Mouse (Mus musculus) heart, adult 8-10 months (tissue): Measurements from ENCODE around the gene Thsd7a. TPM values are rescaled to one million over a fixed set of nuclear protein-coding genes. Genes with fewer than 3 reads are reported as not detected.
A peak's percentile ranks its signal among the peaks of the same experiment; 100 is the strongest.

ENCODE experiments used
- DNase-seq: peaks from one replicate; pipeline ENCODE4 v3.0.0; 2022; ENCODE audit warnings: low spot score
- total RNA-seq, 4 experiments: library from RNA; stranded (reverse); gene quantifications; 2 replicates each; pipeline ENCODE4 v1.2.4; 2022

Thsd7a gene
- total RNA-seq, 4 experiments from 2014 or later, result 10.3 to 18.1 (median 12.1) TPM

DNA sequence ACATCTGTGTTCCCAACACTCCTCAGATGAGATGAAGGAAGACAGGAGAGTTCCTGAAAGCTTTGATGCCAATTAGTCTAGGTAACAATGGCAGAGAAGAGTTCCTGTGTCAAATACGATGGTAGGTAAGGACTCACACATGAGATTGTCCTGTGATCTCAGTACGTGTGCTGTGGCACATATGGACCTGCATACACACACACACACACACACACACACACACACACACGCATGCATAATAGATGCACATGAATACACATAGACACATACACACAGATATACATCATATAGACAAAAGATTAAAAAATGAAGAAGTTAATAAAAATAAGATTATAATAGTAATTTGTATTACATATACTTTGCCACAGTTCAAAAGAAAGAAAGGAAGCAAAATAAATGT lies 56.0 kb downstream of the Thsd7a start:
- DNase-seq, result no peak

DNA sequence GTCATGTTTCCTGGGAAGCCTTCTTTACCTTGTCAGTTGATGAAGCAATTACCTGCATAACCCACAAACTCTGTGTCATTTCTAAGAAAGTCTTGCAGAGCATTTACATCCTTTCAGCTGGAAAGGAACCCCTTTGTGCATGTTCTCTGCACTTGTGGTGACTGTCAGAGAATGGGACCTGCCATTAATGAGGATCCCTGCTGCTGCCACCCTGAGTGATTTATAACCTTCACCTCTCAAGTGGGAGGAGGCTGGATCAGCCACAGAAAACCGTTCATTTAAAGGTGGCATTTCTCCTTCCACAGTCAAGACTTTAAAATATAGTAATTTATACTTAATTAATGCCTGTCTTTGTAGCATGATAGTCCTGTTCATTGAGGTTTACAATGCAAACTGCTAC lies 99.6 kb downstream of the Thsd7a start:
- DNase-seq, result no peak

DNA sequence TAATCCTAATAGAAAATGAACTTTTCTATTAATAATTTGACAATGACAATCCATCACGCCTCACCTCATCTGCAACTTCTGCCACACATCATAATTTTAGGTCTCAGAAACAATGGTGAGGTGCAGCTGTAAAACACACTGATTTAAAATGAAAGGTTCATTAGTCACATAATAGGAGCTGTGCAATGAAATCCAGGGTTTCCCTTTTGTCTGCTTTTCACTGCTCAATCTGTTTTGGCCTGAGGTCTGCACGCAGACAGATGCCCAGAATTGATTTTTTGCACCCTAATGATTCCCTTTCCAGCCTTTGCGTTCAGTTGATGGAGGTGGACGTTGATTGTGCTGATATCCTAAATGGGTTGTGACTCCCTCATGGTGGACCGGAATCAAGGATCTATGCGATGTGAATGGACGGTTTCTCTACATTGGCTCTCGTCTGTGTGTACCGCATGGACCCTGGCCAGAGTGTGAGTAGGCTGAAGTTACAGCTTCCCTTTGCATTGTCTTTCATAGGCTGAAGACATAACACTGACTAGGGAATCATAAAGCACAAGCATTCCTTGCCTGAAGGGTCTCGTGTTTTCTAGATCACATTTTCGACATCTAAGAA lies 120.5 kb downstream of the Thsd7a start:
- no peak for DNase-seq

DNA sequence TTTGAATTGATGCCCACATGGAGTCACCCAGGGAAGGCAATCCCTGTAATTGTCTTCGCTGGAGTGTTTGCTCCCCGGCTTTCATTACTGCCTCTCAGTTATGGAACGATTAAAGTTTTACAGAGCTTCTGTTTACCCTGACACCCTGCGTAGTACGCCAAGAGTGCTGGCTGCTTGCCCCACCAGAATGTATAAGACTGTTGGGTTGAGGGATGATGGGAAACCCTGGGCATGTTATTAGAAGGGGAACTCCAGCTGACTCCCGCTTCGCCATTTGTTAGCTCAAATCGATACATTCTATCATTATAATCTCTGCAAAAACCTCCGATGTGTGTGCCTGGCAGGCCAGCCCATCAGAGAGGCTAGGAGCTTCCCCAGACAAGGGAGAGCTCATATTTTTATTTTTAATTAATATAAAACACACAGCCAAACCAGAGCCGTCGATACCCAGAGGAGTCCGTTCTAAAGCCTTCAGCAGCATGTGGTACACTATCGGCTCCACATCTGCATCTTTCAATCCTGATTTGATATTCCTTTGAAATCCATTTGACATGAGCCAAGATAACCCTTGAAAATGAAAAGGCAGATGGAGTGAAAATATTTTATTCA lies 142.5 kb downstream of the Thsd7a start:
- DNase-seq, result no peak

DNA sequence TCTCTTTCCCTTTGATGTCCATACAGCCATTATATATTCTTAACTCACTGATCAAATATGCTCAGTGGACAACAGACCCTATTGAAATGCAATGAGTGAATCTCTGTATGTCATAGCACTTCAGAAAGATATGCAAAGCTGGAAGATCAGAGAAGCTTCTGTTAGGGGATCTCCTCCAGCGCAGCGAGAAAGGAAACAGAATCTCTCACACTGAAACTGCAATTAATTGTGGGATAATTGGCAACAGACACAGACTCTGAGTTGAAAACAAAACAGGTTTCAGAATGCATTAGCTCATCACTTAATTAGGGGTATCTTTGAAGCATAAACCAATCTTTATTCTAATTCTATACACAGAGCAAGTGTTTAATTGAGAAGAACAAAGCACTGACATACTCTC lies 146.3 kb downstream of the Thsd7a start:
- no peak for DNase-seq

DNA sequence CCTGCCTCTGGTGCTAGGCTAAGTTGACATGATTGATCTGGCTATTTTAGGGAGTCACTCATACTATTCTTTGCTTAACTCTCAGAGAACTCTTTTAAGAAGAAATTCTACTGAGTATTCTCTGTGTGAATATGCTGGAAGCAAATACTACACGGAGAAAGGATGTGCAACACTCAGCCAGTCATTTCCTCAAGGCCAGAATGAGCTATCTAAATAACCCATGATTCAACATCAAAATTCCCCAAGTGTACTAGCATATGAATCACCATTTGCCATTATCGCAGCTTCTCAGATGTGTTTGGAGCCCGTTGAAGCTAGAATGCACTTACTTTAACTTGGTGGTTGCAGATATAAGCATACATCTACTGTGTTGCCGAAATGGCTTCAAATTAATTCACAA lies 147.0 kb downstream of the Thsd7a start:
- DNase-seq, result no peak

DNA sequence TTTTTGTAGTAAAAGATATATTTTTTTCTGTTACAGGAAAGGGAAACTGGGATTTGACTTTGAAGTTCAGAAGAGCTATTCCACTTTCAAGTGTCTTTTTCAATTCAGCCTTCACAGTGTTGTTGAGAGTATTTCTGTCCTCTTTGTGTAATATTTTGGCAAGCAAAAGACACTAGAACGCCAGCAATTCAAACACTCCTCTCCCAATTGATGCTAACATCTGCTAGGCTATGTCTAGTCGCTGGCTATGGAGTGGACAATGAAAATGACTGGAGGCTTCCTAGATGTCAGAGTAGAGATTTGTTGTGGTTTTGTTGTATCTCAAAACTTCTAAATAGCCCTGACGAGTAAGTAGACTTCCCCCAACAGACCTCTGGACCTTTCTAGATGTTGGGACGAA lies 164.8 kb downstream of the Thsd7a start:
- DNase-seq, result peak; percentile 40

DNA sequence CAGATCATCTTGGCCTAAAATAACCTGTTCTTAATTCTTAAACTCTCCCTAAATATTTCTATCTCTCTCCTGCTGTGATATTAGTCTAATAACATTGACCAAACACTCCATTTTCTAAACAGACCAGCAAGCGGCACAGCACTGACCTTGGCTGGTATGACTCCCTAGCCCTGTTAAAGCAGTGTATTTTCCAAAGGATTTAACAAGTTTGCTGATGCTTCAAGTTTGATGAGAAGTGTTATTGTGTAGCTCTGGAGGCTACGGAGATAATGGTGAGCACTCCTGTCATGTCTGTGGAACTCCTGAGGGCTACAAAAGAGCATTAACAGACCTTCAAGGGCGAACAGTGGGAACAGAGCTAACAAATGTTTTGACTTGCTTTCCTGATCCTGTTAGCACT lies 168.1 kb downstream of the Thsd7a start:
- DNase-seq, result no peak

DNA sequence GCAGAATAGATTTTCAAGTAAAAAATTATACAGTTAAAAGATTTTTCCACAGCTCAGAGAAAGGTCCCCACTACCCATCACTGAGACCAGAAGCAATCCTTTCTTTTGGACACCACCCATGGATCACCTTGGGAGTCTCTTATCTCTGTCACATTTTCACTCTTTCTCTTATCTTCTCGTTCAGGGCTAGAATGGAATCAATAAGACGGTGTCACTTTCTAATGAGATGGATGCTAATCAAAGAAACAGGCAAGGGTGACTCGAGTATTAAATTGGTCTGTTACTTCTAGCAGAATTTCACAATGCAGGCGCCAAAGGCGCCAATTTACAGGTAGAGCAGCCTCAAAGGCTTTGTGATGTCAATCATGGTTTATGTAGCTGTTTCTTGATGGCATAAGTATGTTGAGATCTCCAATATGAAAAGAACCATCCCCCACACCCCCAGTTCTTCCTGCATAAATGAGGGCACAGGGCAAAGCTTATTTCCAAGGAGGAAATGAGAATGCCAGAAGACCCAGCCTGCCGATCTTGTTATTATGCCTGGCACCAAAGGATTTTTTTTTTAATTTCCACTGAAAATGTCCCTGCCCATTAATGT lies 173.5 kb downstream of the Thsd7a start:
- no peak for DNase-seq

DNA sequence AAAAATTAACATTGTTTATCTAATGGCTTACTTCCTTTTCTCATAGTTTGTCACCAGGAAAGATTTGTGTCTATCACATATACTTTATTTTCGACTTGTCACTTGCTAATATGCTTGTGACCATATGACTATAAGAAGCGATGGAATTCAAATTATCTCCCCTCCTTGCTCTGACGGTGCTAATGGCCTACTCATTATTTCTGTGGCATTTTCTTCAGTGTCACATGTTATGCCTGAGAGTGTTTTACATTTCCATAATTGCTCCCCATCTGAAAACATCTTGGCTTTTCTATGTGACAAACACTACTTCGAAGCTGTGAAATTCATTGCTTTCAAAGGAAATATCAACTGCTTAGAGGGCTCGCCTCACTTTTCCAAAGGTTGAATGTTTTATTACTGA lies 177.0 kb downstream of the Thsd7a start:
- no peak for DNase-seq

DNA sequence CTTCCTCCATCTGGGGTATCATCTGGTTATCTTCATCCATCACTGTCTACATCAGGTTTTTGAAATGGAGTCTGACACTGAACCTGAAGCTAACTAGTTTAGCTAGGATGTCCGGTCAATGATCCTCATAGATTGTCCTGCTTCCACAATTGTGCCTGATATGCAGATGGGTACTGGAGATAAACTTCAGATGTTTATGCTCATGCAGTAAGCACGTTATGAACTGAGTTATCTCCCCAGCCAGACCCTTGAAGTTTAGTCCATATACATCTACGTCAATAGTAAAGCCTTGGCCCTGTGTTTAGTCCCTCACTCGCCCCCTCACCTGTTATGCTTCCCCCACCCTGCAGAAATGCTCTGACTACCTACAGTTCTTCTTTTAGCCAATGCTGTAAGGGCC lies 184.1 kb downstream of the Thsd7a start:
- DNase-seq, result no peak

DNA sequence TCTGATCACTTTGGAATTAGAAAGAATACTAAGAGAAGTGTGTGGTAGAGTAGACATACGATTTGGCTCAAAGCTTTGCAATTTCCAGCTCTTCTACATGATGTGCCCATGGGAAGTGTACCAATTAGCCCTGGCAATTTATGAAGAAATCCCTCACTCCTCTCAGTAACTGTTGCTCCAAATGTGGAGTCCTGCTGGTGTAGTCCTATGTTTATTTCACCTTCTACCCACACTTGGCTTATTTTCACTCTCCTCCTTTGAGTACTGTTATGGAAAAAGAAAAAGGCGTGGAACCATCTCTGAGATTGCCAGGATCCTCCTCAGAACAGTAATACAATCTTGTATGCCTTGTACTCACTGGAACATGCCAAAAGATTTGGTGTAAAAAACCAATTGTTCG lies 186.9 kb downstream of the Thsd7a start:
- DNase-seq, result no peak

DNA sequence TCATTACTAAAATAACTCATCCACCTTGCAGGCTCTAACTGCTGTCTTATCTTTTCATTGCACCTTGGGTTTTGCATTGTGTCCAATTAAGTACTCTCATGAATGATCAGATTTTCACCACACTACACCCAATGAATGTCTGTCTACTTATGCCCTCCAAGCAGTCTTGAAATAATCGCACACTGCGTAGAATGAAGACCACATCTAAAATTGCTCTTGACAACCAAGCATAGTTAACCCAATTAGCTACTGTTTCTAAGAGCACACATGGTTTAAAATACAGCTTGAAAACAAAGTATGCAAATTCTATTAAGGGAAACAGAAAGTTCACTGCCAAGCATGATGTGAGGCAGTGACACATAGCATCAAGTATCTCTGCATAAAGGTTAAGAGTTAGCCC lies 188.7 kb downstream of the Thsd7a start:
- no peak for DNase-seq

DNA sequence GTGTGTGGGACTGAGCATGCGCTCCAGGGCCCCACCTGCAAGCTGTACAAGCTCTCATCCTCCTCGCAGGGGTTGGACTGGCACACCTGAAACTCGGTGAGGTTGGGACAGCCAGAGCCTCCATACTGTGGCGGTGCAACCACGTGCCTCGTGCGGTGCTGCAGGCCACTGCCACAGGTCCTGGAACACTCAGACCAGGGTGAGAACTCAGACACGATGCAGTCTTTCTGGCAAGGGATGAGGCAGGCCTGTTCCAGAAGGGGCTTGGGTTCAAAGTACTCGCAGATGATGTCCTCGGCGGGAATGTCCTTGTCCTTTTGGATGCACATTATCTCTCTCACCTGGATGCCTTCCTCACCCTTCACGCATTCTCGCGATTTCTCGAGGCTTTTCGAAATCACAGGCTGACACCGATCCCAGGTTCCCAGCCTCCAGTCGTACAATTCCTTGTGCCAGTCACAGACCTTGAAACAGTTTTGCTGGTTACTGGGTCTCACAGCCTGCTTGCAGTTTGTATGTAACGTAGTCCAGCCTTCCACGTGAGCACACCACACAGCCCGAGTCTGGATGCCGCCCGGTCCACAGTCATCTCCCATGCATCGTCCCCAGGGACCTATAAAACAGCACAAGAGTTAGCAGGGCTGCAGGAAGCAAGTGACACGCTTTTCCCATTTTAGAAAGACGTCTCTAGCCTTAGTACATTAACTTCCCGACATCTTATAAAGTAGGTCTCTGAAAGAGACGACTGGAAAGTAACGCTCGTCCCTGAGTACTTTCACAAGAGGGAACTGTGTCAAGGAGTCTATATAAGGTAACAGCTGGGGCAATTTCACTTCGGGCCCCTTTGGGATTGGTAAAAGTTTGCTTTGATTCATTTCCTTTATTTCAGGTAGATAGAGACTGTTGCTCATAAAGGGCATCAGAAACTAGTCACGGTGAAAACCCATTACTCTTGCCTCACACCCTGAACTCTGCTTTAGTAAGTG lies 193.8 kb downstream of the Thsd7a start:
- DNase-seq, result no peak

DNA sequence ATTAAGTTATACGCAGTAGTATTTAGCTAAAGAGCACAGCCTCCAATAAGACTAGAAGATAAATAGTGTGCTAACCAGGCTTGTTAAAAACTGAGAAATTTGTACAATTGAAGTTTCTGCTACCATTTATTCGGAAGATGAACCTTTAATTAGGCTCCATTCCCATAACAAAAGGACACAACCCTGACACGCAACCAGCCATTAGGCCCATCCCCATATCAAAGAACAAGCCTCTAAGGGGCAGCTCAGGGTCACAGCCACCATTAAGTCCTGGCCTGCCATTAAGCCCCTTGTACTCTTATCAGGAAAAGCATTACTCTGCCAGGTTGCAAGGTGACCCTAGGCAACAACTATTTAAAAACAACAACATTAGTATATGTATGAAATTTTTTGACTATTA lies 198.0 kb downstream of the Thsd7a start:
- DNase-seq, result no peak

DNA sequence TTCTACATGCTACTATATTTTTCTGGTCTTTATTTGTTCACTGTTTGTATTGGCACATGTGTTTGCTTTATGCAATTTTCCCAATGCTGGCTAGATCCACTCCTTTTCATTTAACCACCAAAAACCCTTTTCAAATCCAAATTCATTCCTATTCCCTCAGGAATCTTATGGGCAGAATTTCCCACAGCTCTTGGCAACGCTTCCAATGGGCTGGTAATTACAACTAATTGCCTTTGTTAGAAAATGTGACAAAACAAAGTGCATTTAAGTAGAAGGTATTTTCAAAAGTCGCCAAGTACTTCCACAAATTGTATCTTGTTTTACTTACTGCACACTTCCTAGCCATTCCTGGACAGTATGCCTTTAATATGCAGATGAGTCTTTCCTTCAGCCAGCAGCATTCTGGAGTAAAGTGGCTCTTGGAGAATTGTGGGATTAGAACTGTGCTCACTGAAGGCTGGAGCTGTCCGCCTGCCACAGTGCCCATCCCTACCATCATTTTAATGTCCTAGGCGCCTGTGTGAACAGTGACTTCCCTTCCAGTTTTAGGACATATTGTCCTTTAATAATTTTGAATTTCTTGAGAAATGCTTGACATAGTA lies 199.1 kb downstream of the Thsd7a start:
- no peak for DNase-seq

DNA sequence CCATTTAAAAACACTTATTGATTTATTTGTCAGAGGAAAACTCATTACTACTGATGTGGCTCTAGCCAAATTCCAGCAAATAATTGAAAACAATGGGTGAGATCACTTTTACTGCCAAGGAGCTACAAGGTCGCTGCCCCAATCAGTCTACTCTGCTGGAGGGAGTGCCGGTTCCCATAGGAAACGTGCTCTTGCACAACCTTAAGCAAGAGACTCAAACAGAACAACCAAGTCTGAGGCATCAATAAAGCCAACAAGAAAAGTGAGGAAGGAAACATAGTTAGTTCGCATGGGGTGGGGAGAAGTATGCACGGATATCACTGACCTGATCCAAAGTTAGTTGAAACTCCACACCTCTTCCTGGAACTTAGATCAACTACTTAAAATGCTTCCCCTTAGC lies 205.1 kb downstream of the Thsd7a start:
- DNase-seq, result peak; percentile 54

DNA sequence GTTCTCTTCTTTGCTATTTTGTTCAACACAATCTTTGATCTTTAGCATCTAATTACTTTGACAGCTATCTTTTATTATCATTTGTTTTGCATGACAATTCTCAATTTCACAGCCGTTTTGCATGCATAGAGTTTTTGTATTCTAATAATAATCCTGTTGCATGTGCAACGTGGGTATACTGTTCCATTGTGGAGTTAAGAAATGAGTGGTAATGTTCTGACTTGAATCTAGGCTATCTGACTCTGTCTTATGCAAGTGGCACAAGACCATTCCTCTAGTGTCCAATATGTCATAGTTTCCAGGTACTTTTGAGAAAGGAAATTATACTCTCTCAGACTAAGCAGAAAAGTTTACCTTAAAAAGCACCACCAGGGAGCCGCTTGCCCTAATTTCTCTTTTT lies 206.7 kb downstream of the Thsd7a start:
- no peak for DNase-seq

DNA sequence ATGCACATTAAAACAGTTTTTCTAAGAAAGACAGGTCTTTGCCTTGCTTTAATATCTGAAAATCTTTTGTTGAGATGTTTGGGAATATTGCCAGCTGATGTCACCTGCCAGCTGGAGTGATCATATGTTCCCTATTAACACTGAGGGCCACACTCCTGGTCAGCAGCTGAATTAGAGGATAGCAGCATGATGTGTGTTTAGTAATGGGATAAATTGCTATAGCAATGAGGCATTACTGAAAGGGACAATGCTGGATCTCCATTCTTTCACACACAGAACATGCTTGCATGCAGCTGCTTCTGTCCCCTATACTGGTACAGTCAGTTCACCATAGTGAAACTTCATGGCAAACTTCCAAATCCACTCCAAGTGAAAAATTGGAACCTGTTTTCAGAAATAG lies 230.1 kb downstream of the Thsd7a start:
- DNase-seq, result no peak

DNA sequence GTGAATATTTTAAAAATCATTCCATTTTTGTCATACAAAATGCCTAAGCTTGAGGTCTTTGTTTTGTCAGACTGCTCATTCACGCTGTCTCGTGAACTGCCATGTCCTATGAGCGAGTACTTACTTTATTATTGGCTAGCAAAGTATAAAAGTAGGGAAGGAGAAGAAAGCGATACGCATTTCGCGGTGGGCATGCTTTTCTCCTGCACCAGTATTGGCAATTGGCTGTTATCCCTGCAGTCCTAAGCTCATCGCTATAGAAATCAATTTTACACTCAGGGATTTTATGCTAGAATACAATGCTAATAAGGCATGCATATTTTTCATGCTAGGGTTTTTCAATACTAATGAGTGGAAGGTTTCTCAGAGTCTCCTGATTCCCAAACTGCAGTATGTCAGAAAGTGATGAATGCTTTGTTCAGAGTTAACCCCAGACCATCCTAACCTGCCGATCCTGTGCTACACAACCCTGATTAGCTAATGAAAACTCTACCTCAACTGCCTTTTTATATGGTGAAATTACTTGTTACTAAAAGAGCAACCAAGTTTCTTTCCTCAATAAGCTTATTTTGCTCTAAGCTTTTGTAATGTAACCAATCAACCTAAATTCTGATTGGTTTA lies 230.8 kb downstream of the Thsd7a start:
- DNase-seq, result no peak

DNA sequence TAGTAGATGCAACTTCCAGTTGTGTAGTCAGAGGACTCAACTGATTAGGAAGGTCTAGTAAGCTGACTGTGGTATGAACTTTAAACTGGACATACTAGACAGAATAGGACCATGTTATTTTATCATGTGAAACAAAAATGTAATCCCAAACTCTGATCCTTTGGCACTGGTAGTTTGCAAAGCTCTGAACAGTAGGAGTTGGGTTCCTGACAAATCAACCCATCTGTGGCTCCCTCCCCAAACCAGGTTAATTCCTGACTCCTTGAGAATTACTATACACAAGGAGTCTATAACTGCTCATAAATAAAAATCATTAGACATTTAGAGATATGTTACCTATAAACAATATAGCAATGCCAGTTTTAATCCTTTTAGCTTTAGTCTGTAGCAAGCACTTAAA lies 231.5 kb downstream of the Thsd7a start:
- no peak for DNase-seq

DNA sequence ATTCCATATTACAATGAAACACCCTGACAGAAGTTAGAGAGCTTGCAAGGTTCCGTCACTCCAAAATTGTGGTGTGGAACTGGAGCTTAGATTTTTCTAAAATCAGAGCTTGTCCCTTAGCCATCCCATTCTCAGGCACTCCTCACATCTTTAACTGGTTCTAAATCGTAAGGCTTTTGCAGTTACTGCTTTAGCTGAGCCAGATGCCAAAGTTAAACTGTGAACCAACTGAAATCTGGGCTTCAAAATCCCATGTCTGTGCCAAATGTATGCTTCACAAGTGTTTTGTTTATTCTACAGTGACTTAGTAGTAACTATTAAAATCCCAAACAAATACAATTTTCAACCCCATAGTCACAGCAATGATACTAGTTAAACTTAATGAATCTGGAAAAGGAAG lies 242.3 kb downstream of the Thsd7a start:
- no peak for DNase-seq
